Mouse (Mus musculus) heart, adult 2 months (tissue): ENCODE measurements at regions not wholly inside any gene's neighbourhood (a gene's known extent, or its start where the extent isn't known, plus 50 kb on each side); places are given as distances from the start of the nearest gene placed in this dataset.

Source experiments
- CTCF ChIP-seq: fragments of 200-600 bp; IDR thresholded peaks from 2 replicates; pipeline ENCODE4 v1.8.1; 2022; ENCODE audit warnings: antibody characterized with exemption, mild to moderate bottlenecking, moderate library complexity
- EP300 ChIP-seq: fragments of 200-500 bp; IDR thresholded peaks from 2 replicates; pipeline ENCODE4 v1.6.1; 2011; ENCODE audit warnings: low read depth, low read length, control low read depth; ENCODE audit not compliant: insufficient read depth

GRCm38 (mm10) chr16:55746159-55746558, 92.5 kb downstream of the Nfkbiz start:
- no peak for TF ChIP-seq CTCF
- no peak for TF ChIP-seq EP300
